Mouse (Mus musculus) kidney, adult 2 months (tissue): ENCODE measurements around the gene Gltp. TPM values are rescaled to one million over a fixed set of nuclear protein-coding genes. Genes with fewer than 3 reads are reported as not detected.

Source experiments
- DNase-seq: peaks from one replicate; pipeline ENCODE4 v3.0.0; 2021
- H3K27ac ChIP-seq: fragments of 200-500 bp; 2 replicates; pipeline ENCODE4 v1.5.1; 2012; ENCODE audit warnings: low read depth, low read length, control low read depth, inconsistent platforms; ENCODE audit not compliant: insufficient read depth
- H3K27me3 ChIP-seq: fragments of 200-500 bp; replicated peaks from 2 replicates; pipeline ENCODE4 v1.6.1; 2012; ENCODE audit warnings: mild to moderate bottlenecking, moderate library complexity, low read length, inconsistent platforms; ENCODE audit not compliant: control insufficient read depth, insufficient read depth
- H3K36me3 ChIP-seq: fragments of 200-500 bp; 2 replicates; pipeline ENCODE4 v1.6.1; 2012; ENCODE audit warnings: mild to moderate bottlenecking, moderate library complexity, low read length, inconsistent platforms; ENCODE audit not compliant: control insufficient read depth, insufficient read depth
- H3K4me1 ChIP-seq: fragments of 200-500 bp; 2 replicates; pipeline ENCODE4 v1.6.1; 2011; ENCODE audit warnings: low read length; ENCODE audit not compliant: control insufficient read depth, insufficient read depth
- H3K4me3 ChIP-seq: fragments of 200-500 bp; 2 replicates; pipeline ENCODE4 v1.5.1; 2011; ENCODE audit warnings: mild to moderate bottlenecking, low read depth, low read length, control low read depth; ENCODE audit not compliant: insufficient read depth
- CTCF ChIP-seq: fragments of 200-500 bp; conservative IDR thresholded peaks from 2 replicates; pipeline ENCODE4 v1.5.1; 2011; ENCODE audit warnings: low read depth, mild to moderate bottlenecking, control low read depth, low read length, moderate library complexity, mixed read lengths; ENCODE audit not compliant: insufficient read depth, insufficient read length
- POLR2A ChIP-seq: fragments of 200-500 bp; IDR thresholded peaks from one replicate; pipeline ENCODE4 v1.6.1; 2011; ENCODE audit warnings: low read depth, low read length, control low read depth
- WGBS: fragments of 180-500 bp; shearing (Covaris S2); methylation state at CpG from one replicate; pipeline ENCODE4 v1.1.7; 2018; 5-methylcytosine and 5-hydroxymethylcytosine counted together
- polyA plus RNA-seq: library from polyadenylated mRNA; depleted of rRNA; stranded (reverse); fragments of >200 nt; gene quantifications from 2 replicates; pipeline ENCODE4 v1.2.3, GENCODE M21; 2012

Gltp gene
- polyA plus RNA-seq, 1 experiment = 89.1 TPM

- peaks cover 4% of the 10 kb centered on the region for H3K36me3 ChIP-seq
- TF ChIP-seq POLR2A = no peak
- TF ChIP-seq CTCF = no peak
- DNase-seq = no peak
- H3K4me3 ChIP-seq = no peak overlapping the region
- H3K27ac ChIP-seq = no peak overlapping the region
- H3K27me3 ChIP-seq = no peaks in the 10 kb centered on the region
- H3K4me1 ChIP-seq = no peaks in the 10 kb centered on the region
- 71% methylated on average over 10 of the region's 10 CpGs for WGBS
These were observed 39.3 kb upstream of the Gltp start for GRCm38 (mm10) chr5:114730129-114730528.

- Histone ChIP-seq H3K36me3 (peaks cover 4% of the 10 kb centered on the region), H3K4me1 (no peaks in the 10 kb centered on the region), H3K27me3 (no peaks in the 10 kb centered on the region), H3K4me3 (no peak overlapping the region), H3K27ac (no peak overlapping the region)
- WGBS = 61% methylated on average over 10 of the region's 10 CpGs
- TF ChIP-seq POLR2A (no peak), CTCF (no peak)
- peak; percentile 17 for DNase-seq
These were observed 37.4 kb upstream of the Gltp start for GRCm38 (mm10) chr5:114728160-114728559.

- no peak for DNase-seq
- no peak for TF ChIP-seq POLR2A
- no peak for TF ChIP-seq CTCF
- no peak overlapping the region for H3K27ac ChIP-seq
- 80% methylated on average over 13 of the region's 13 CpGs for WGBS
- H3K27me3 ChIP-seq = no peaks in the 10 kb centered on the region
- no peak overlapping the region for H3K4me3 ChIP-seq
- no peaks in the 10 kb centered on the region for H3K36me3 ChIP-seq
- H3K4me1 ChIP-seq = peaks cover 15% of the 10 kb centered on the region
These were observed 32.1 kb upstream of the Gltp start for GRCm38 (mm10) chr5:114722846-114723245.

GRCm38 (mm10) chr5:114721969-114722368 lies 31.2 kb upstream of the Gltp start:
- TF ChIP-seq CTCF = no peak
- TF ChIP-seq POLR2A = no peak
- WGBS = 82% methylated on average over 10 of the region's 10 CpGs

GRCm38 (mm10) chr5:114720784-114721183 lies 30.0 kb upstream of the Gltp start:
- H3K36me3 ChIP-seq = no peaks in the 10 kb centered on the region
- TF ChIP-seq POLR2A = no peak
- no peak for TF ChIP-seq CTCF
- H3K27ac ChIP-seq = no peak overlapping the region
- no peak overlapping the region for H3K4me3 ChIP-seq
- H3K4me1 ChIP-seq = peaks cover 15% of the 10 kb centered on the region
- WGBS = 58% methylated on average over 11 of the region's 11 CpGs
- no peak for DNase-seq
- no peaks in the 10 kb centered on the region for H3K27me3 ChIP-seq

More at GRCm38 (mm10) chr5:114721969-114722368, 31.2 kb upstream of the Gltp start:
- DNase-seq = no peak
- H3K4me1 ChIP-seq = peaks cover 15% of the 10 kb centered on the region
- H3K36me3 ChIP-seq = no peaks in the 10 kb centered on the region
- no peak overlapping the region for H3K4me3 ChIP-seq
- no peaks in the 10 kb centered on the region for H3K27me3 ChIP-seq
- H3K27ac ChIP-seq = no peak overlapping the region

GRCm38 (mm10) chr5:114719928-114720270 lies 29.1 kb upstream of the Gltp start:
- H3K36me3 ChIP-seq = no peaks in the 10 kb centered on the region
- peak overlapping the region; percentile 51; the same call in 1 of the 2 replicates for H3K27ac ChIP-seq
- WGBS = 77% methylated on average over 6 of the region's 6 CpGs
- H3K4me1 ChIP-seq = peaks cover 15% of the 10 kb centered on the region
- no peak for TF ChIP-seq POLR2A
- no peak for TF ChIP-seq CTCF
- no peaks in the 10 kb centered on the region for H3K27me3 ChIP-seq
- H3K4me3 ChIP-seq = no peak overlapping the region
- peak; percentile 26 for DNase-seq

- Histone ChIP-seq H3K27me3 (no peaks in the 10 kb centered on the region), H3K4me1 (peaks cover 15% of the 10 kb centered on the region), H3K27ac (peak overlapping the region; percentile 55), H3K4me3 (no peak overlapping the region), H3K36me3 (no peaks in the 10 kb centered on the region)
- TF ChIP-seq POLR2A (no peak), CTCF (no peak)
- peak; percentile 93 for DNase-seq
- 53% methylated on average over 20 of the region's 20 CpGs for WGBS
These were observed 28.5 kb upstream of the Gltp start for GRCm38 (mm10) chr5:114719003-114719927.
